Mouse (Mus musculus) spleen, adult 2 months (tissue): ENCODE results near the gene Susd3.

Experiments used
- CTCF ChIP-seq: fragments of 200-500 bp; IDR thresholded peaks from 2 replicates; pipeline ENCODE4 v1.5.1; 2011; ENCODE audit warnings: mild to moderate bottlenecking, inconsistent platforms; ENCODE audit not compliant: insufficient read depth, insufficient read length, insufficient replicate concordance; ENCODE audit errors: extremely low read depth
- POLR2A ChIP-seq: fragments of 200-500 bp; IDR thresholded peaks from 2 replicates; pipeline ENCODE4 v1.6.1; 2011; ENCODE audit warnings: low read depth, low read length, inconsistent platforms

DNA sequence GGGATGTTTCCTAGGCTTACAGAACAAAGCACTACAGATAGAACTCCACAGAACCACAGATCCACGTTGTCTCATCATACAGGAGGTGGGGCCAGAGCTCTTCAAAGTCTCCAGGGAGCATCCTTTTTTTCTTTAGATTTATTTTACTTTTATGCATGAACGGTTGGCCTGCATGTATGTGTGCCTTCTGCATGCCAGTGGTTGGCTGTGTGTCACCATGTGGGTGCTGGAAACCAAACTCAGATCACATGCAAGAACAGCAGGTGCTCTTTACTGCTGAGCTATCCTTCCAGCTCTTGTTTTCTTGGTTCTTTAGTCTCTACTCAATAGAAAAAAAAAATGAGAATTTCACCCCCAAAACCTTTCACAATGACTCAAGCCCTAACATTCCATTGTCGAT lies 417 bp upstream of the Susd3 start:
- TF ChIP-seq CTCF (no peak), POLR2A (no peak)
